Mouse (Mus musculus) lung, adult 18-20 months (tissue): ENCODE data around the gene Pgbd5.

ENCODE experiments used
- DNase-seq, 2 experiments: peaks; one replicate each; pipeline ENCODE4 v3.0.0; 2022; ENCODE audit warnings: mixed read lengths in 2 of 2

The Pgbd5 gene

GRCm38 (mm10) chr8:124340360-124341068, 98.9 kb downstream of the Pgbd5 start:
- DNase-seq: peak; percentile 51 to 67

GRCm38 (mm10) chr8:124339742-124340141, 99.7 kb downstream of the Pgbd5 start:
- no peak for DNase-seq

- DNase-seq: no peak
Observed at GRCm38 (mm10) chr8:124336302-124336701, 103.2 kb downstream of the Pgbd5 start.

GRCm38 (mm10) chr8:124331706-124332105, 107.8 kb downstream of the Pgbd5 start:
- no peak for DNase-seq

- DNase-seq: no peak
Observed at GRCm38 (mm10) chr8:124331094-124331493, 108.4 kb downstream of the Pgbd5 start.

GRCm38 (mm10) chr8:124330433-124330832, 109.0 kb downstream of the Pgbd5 start:
- DNase-seq: no peak

GRCm38 (mm10) chr8:124329690-124330089, 109.8 kb downstream of the Pgbd5 start:
- no peak for DNase-seq

GRCm38 (mm10) chr8:124328259-124328658, 111.2 kb downstream of the Pgbd5 start:
- DNase-seq: peak in 1 of 2 experiments; percentile 24

GRCm38 (mm10) chr8:124323356-124323755, 116.1 kb downstream of the Pgbd5 start:
- no peak for DNase-seq

GRCm38 (mm10) chr8:124321227-124321840, 118.1 kb downstream of the Pgbd5 start:
- no peak for DNase-seq

- no peak for DNase-seq
Observed at GRCm38 (mm10) chr8:124319316-124319652, 120.2 kb downstream of the Pgbd5 start.
